Mouse (Mus musculus): Measurements from ENCODE around the gene Tomm20. TPM values are rescaled to one million over a fixed set of nuclear protein-coding genes. Genes with fewer than 3 reads are reported as not detected.

Gene Tomm20
- total and polyA plus RNA-seq, 3 experiments, result 133 to 1,504 (median 432) TPM

DNA sequence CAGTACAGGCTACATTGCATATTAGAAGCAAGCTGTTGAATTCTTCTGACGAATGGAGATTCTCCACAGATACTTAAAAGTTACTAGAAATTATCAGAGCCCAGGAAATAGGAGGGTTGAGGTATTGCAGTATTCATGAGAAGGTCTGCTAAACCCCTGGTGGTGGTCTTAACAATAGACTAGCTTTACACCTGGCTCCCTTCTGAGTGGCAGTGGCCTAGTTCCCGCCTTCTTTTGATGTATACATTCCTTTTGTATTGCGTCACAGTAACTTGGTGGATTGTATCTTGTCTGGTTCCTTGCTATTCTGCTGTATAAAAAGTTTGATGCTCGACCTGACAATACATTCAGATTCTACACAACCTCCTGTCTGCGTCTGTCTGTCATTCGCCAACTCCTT lies 22.5 kb upstream of the Tomm20 start:
- DNase-seq (ENCODE audit: low spot score), result no peak
- Histone ChIP-seq H3K27me3 (ENCODE audit: insufficient read depth, low read length) (no peaks in the 10 kb centered on the region), H3K4me3 (ENCODE audit: low read depth, low read length) (no peak overlapping the region), H3K4me1 (ENCODE audit: insufficient read depth, low read depth, low read length) (peaks cover 61% of the 10 kb centered on the region), H3K36me3 (replicated peaks) (peaks cover 60% of the 10 kb centered on the region), H3K9me3 (replicated peaks) (no peaks in the 10 kb centered on the region)
- ATAC-seq (ENCODE audit: extremely low read depth, insufficient number of reproducible peaks, low FRiP score, poor library complexity, severe bottlenecking), result no peak
- TF ChIP-seq GATA2 (IDR thresholded peaks at IDR 0.05; ENCODE audit: borderline replicate concordance, low read depth, low read length) (no peak), TAL1 (conservative IDR thresholded peaks at IDR 0.05; ENCODE audit: low read depth, low read length) (no peak), GATA1 (IDR thresholded peaks at IDR 0.05; ENCODE audit: borderline replicate concordance, low read length) (no peak), CTCF (IDR thresholded peaks at IDR 0.05; ENCODE audit: low read depth, low read length) (no peak), POLR2AphosphoS5 (IDR thresholded peaks at IDR 0.05; ENCODE audit: insufficient replicate concordance, low read depth, low read length) (no peak)

DNA sequence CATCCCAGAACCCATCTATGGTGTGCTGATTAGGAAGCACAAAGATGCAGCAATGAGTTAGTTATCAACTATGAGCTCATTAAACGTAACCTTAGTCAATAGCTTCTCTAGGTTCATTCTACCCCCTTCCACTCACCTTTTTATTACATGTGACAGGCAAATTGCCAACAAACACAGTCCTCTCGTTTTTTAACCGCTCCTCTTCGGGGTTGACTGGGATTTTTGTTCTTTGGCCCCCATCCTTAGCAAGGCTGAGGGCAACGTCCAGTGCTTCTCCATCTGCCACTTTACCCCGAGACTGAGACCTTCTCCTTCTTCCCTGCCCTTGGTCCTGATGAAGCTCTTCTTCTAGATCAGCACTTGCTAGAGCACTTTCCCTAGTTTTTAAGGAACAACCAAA lies 19.6 kb upstream of the Tomm20 start:
- no peak for ATAC-seq (ENCODE audit: extremely low read depth, insufficient number of reproducible peaks, low FRiP score, poor library complexity, severe bottlenecking)
- peaks cover 89% of the 10 kb centered on the region for H3K36me3 ChIP-seq (replicated peaks)

GRCm38 (mm10) chr8:126962871-126963270 lies 17.2 kb upstream of the Tomm20 start:
- ATAC-seq (ENCODE audit: extremely low read depth, insufficient number of reproducible peaks, low FRiP score, poor library complexity, severe bottlenecking) (no peak), DNase-seq (ENCODE audit: low spot score) (no peak)
- TF ChIP-seq GATA1 (IDR thresholded peaks at IDR 0.05; ENCODE audit: borderline replicate concordance, low read length) (no peak), CTCF (IDR thresholded peaks at IDR 0.05; ENCODE audit: low read depth, low read length) (no peak), GATA2 (IDR thresholded peaks at IDR 0.05; ENCODE audit: borderline replicate concordance, low read depth, low read length) (no peak), TAL1 (conservative IDR thresholded peaks at IDR 0.05; ENCODE audit: low read depth, low read length) (no peak), POLR2AphosphoS5 (IDR thresholded peaks at IDR 0.05; ENCODE audit: insufficient replicate concordance, low read depth, low read length) (no peak)
- Histone ChIP-seq H3K4me3 (ENCODE audit: low read depth, low read length) (no peak overlapping the region), H3K36me3 (replicated peaks) (peaks cover 96% of the 10 kb centered on the region), H3K4me1 (ENCODE audit: insufficient read depth, low read depth, low read length) (peaks cover 32% of the 10 kb centered on the region), H3K27me3 (ENCODE audit: insufficient read depth, low read length) (no peaks in the 10 kb centered on the region), H3K9me3 (replicated peaks) (no peaks in the 10 kb centered on the region)

More for the DNA sequence above, 19.6 kb upstream of the Tomm20 start:
- Histone ChIP-seq H3K4me1 (ENCODE audit: insufficient read depth, low read depth, low read length) (peaks cover 42% of the 10 kb centered on the region), H3K27me3 (ENCODE audit: insufficient read depth, low read length) (no peaks in the 10 kb centered on the region), H3K4me3 (ENCODE audit: low read depth, low read length) (no peak overlapping the region), H3K9me3 (replicated peaks) (no peaks in the 10 kb centered on the region)
- DNase-seq (ENCODE audit: low spot score), result no peak
- TF ChIP-seq GATA1 (IDR thresholded peaks at IDR 0.05; ENCODE audit: borderline replicate concordance, low read length) (no peak), GATA2 (IDR thresholded peaks at IDR 0.05; ENCODE audit: borderline replicate concordance, low read depth, low read length) (no peak), POLR2AphosphoS5 (IDR thresholded peaks at IDR 0.05; ENCODE audit: insufficient replicate concordance, low read depth, low read length) (no peak), CTCF (IDR thresholded peaks at IDR 0.05; ENCODE audit: low read depth, low read length) (no peak), TAL1 (conservative IDR thresholded peaks at IDR 0.05; ENCODE audit: low read depth, low read length) (no peak)

DNA sequence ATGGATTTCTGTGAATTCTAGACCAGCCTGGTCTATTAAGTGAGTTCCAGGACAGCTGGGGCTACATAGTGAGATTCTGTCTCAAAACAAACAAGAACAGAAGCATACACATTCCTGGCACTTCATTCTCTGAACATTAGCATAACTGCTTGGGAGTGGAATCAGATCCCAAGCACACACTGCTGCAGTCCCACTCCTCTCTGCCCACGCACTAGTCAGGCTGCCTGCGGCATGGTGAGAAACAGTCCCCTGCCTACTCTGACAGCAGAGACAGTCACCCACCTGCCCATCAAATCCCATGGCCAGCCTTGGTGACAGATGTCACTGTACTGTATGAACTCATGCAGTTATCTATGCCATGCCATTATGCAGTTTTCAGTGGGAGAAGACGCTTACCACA lies 15.9 kb upstream of the Tomm20 start:
- peaks cover 97% of the 10 kb centered on the region for H3K36me3 ChIP-seq (replicated peaks)
- TF ChIP-seq POLR2AphosphoS5 (IDR thresholded peaks at IDR 0.05; ENCODE audit: insufficient replicate concordance, low read depth, low read length), result no peak
- TF ChIP-seq TAL1 (conservative IDR thresholded peaks at IDR 0.05; ENCODE audit: low read depth, low read length), result no peak
- no peak for TF ChIP-seq GATA1 (IDR thresholded peaks at IDR 0.05; ENCODE audit: borderline replicate concordance, low read length)

DNA sequence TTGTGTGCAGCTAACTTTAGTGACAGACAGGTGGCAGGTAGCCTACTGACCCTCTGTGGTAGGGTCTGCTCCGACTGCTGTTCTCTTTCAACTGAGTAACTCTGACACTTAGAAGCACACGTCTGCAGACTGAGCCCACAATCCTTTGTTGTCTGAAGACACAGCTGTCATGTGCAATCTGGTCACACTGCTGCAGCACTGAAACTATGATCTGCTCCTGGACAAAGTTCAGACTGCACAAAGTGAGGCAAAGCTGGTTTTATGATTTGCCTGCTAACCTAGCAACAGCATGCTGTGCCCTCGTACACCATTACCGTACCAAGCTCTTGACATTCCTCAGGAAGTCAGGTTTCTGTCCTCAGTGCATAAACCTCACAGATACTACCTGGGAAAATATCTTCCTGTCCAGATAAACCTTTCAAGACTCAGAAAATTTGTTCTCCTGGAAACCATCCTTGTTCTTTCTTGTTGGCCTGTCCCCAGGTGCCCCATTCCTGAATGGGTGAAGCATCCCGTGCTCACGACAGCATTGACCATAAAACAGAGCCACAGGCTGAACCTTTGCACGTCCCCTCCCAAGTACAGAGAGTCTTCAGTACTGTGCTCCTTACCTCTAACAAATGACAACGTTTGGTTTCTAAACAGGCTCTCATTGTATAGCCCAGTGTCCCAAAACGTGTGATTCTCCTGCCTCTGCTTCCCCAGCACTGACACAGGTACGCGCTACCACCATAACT lies 6.4 kb upstream of the Tomm20 start:
- ATAC-seq (ENCODE audit: extremely low read depth, insufficient number of reproducible peaks, low FRiP score, poor library complexity, severe bottlenecking), result no peak
- peaks cover 93% of the 10 kb centered on the region for H3K36me3 ChIP-seq (replicated peaks)
- no peaks in the 10 kb centered on the region for H3K4me1 ChIP-seq (ENCODE audit: insufficient read depth, low read depth, low read length)

More for the DNA sequence above, 15.9 kb upstream of the Tomm20 start:
- Histone ChIP-seq H3K4me1 (ENCODE audit: insufficient read depth, low read depth, low read length) (peaks cover 23% of the 10 kb centered on the region), H3K27me3 (ENCODE audit: insufficient read depth, low read length) (no peaks in the 10 kb centered on the region), H3K4me3 (ENCODE audit: low read depth, low read length) (no peak overlapping the region), H3K9me3 (replicated peaks) (no peaks in the 10 kb centered on the region)
- DNase-seq (ENCODE audit: low spot score) (no peak), ATAC-seq (ENCODE audit: extremely low read depth, insufficient number of reproducible peaks, low FRiP score, poor library complexity, severe bottlenecking) (no peak)

GRCm38 (mm10) chr8:126949527-126949926 lies 3.9 kb upstream of the Tomm20 start:
- DNase-seq (ENCODE audit: low spot score), result no peak
- no peak for ATAC-seq (ENCODE audit: extremely low read depth, insufficient number of reproducible peaks, low FRiP score, poor library complexity, severe bottlenecking)
- no peaks in the 10 kb centered on the region for H3K27me3 ChIP-seq (ENCODE audit: insufficient read depth, low read length)
- H3K4me3 ChIP-seq (ENCODE audit: low read depth, low read length), result no peak overlapping the region
- TF ChIP-seq CTCF (IDR thresholded peaks at IDR 0.05; ENCODE audit: low read depth, low read length) (no peak), GATA2 (IDR thresholded peaks at IDR 0.05; ENCODE audit: borderline replicate concordance, low read depth, low read length) (no peak)
- peaks cover 77% of the 10 kb centered on the region for H3K36me3 ChIP-seq (replicated peaks)
- no peaks in the 10 kb centered on the region for H3K9me3 ChIP-seq (replicated peaks)
- H3K4me1 ChIP-seq (ENCODE audit: insufficient read depth, low read depth, low read length), result peaks cover 10% of the 10 kb centered on the region

More for the DNA sequence above, 6.4 kb upstream of the Tomm20 start:
- Histone ChIP-seq H3K27me3 (ENCODE audit: insufficient read depth, low read length) (no peaks in the 10 kb centered on the region), H3K4me3 (ENCODE audit: low read depth, low read length) (no peak overlapping the region), H3K9me3 (replicated peaks) (no peaks in the 10 kb centered on the region)
- TF ChIP-seq GATA2 (IDR thresholded peaks at IDR 0.05; ENCODE audit: borderline replicate concordance, low read depth, low read length), result no peak
- TF ChIP-seq GATA1 (IDR thresholded peaks at IDR 0.05; ENCODE audit: borderline replicate concordance, low read length), result no peak
- TF ChIP-seq TAL1 (conservative IDR thresholded peaks at IDR 0.05; ENCODE audit: low read depth, low read length), result no peak
- no peak for TF ChIP-seq CTCF (IDR thresholded peaks at IDR 0.05; ENCODE audit: low read depth, low read length)
- no peak for TF ChIP-seq POLR2AphosphoS5 (IDR thresholded peaks at IDR 0.05; ENCODE audit: insufficient replicate concordance, low read depth, low read length)
- no peak for DNase-seq (ENCODE audit: low spot score)
